Mouse (Mus musculus) liver, adult 2 months (tissue): ENCODE results near the gene Ust.

Experiments used
- CTCF ChIP-seq: fragments of 200-500 bp; IDR thresholded peaks from 2 replicates; pipeline ENCODE4 v1.5.1; 2011; ENCODE audit warnings: low read depth, low read length, control low read depth
- POLR2A ChIP-seq: fragments of 200-500 bp; IDR thresholded peaks from 2 replicates; pipeline ENCODE4 v1.6.1; 2011; ENCODE audit warnings: low read length, control low read depth; ENCODE audit not compliant: insufficient read depth; ENCODE audit errors: extremely low read depth

DNA sequence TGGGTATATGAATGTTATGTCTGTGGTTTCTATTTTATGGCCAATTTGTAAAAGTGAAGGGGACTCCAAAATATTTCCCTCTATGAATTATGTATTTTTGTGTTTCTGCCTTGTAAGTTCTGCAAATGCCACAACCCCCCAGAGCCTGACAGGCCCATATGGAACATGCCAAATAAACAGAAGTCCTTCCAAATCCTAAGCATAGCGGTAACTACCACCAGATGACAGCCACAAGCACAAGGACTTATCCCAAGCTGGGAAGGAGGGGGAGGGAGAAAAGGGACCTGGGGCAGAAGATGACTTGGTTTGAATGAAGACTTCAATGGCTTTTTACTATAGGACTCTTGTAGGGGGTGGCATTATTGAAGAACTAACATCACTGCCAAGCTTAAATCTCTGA, 182.0 kb downstream of the Ust start:
- TF ChIP-seq CTCF (no peak), POLR2A (no peak)
